Mouse (Mus musculus) intestine, postnatal 0 days (tissue): Measurements from ENCODE around the gene Chrng. TPM values are rescaled to one million over a fixed set of nuclear protein-coding genes. Genes with fewer than 3 reads are reported as not detected.

Source experiments
- ATAC-seq: fragments of 200-750 bp; cut with Nextera tagmentation; 2 replicates; pipeline ENCODE4 v1.8.0; 2017; ENCODE audit warnings: mild to moderate bottlenecking, moderate TSS enrichment, moderate library complexity
- H3K27ac ChIP-seq: fragments of 300-500 bp; sonication (generic); 2 replicates; pipeline ENCODE4 v1.5.1; 2014; ENCODE audit warnings: mild to moderate bottlenecking, low read depth, low read length, moderate library complexity
- H3K27me3 ChIP-seq: fragments of 300-500 bp; sonication (generic); replicated peaks from 2 replicates; pipeline ENCODE4 v1.6.1; 2014; ENCODE audit warnings: low read length, mixed read lengths; ENCODE audit not compliant: control insufficient read depth, insufficient read depth
- H3K36me3 ChIP-seq: fragments of 300-500 bp; sonication (generic); 2 replicates; pipeline ENCODE4 v1.6.1; 2014; ENCODE audit warnings: mild to moderate bottlenecking, moderate library complexity; ENCODE audit not compliant: control insufficient read depth, insufficient read depth
- H3K4me1 ChIP-seq: fragments of 300-500 bp; sonication (generic); replicated peaks from 2 replicates; pipeline ENCODE4 v1.6.1; 2014; ENCODE audit warnings: antibody characterized with exemption, low read length, mixed read lengths; ENCODE audit not compliant: control insufficient read depth, insufficient read depth
- H3K4me2 ChIP-seq: fragments of 300-500 bp; sonication (generic); replicated peaks from 2 replicates; pipeline ENCODE4 v1.6.1; 2014; ENCODE audit warnings: low read depth, mild to moderate bottlenecking, moderate library complexity
- H3K4me3 ChIP-seq: fragments of 300-500 bp; sonication (generic); 2 replicates; pipeline ENCODE4 v1.5.1; 2014; ENCODE audit warnings: low read depth, low read length
- H3K9ac ChIP-seq: fragments of 300-500 bp; sonication (generic); 2 replicates; pipeline ENCODE4 v1.6.1; 2014; ENCODE audit warnings: mild to moderate bottlenecking, low read depth, low read length
- H3K9me3 ChIP-seq: fragments of 300-500 bp; sonication (generic); 2 replicates; pipeline ENCODE4 v1.6.1; 2016; ENCODE audit warnings: mixed run types; ENCODE audit not compliant: control insufficient read depth
- CTCF ChIP-seq: sonication (generic); IDR thresholded peaks from 2 replicates; pipeline ENCODE4 v1.5.1; 2016; ENCODE audit warnings: low read depth, mild to moderate bottlenecking, control low read depth, antibody characterized with exemption, moderate library complexity
- WGBS: fragments of 180-500 bp; shearing (Covaris S2); extraction: QIAGEN DNeasy Blood & Tissue Kit; methylation state at CpG from one replicate; pipeline ENCODE4 v1.1.7; 2014; 5-methylcytosine and 5-hydroxymethylcytosine counted together
- polyA plus RNA-seq: library from polyadenylated mRNA; unstranded; fragments of >200 nt; fragmentation: Nextera tagmentation; extraction: Ambion mirVana; gene quantifications from 2 replicates; pipeline ENCODE4 v1.2.1, GENCODE M21; 2015

Chrng gene
- polyA plus RNA-seq, 1 experiment from 2014 or later, result not detected

DNA sequence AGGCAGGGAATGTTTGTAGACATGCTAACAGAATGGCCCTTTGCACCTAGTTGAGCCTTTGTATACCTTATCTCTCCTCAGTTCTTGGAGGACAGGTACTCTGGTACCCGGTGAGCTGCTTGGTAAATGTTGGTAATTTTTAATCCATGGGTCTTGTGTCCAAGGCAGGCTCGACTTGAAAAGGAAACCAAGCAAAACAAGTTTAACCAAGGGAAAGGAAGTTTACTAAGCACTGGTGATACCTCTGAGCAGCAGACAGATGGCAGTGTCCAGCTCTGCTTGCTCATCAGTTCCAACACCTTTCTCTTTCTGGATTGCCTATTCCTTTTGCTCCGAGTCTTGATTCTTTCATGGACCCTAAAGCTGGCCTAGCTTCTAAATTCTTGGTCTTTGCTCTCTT is 13.5 kb downstream of the Chrng start:
- no peak for ATAC-seq
- Histone ChIP-seq H3K27ac (no peak overlapping the region), H3K9ac (no peak overlapping the region), H3K4me3 (no peak overlapping the region), H3K4me2 (no peak overlapping the region), H3K36me3 (peaks cover 35% of the 10 kb centered on the region), H3K4me1 (peaks cover 13% of the 10 kb centered on the region; the same call in 1 of the 2 replicates), H3K9me3 (no peaks in the 10 kb centered on the region), H3K27me3 (no peaks in the 10 kb centered on the region)
- TF ChIP-seq CTCF, result peak; percentile 78
- WGBS, result 34% methylated on average over 3 of the region's 3 CpGs

DNA sequence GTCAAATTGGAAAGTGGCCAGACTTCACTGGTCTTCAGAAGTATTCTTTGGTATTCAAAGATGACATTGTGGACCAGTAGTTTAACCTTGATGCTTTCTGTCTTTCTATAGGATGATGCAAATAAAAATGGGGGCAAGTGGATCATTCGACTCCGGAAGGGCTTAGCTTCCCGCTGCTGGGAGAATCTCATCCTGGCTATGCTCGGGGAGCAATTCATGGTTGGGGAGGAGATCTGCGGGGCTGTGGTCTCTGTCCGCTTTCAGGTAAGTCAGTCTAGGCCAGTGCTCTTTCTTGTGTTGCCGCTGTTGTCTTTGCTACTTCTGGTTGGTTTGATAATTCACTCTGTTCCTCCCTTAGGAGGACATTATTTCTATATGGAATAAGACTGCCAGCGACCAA is 21.3 kb downstream of the Chrng start:
- H3K4me1 ChIP-seq, result no peaks in the 10 kb centered on the region
- no peak overlapping the region for H3K27ac ChIP-seq
- no peak for TF ChIP-seq CTCF
- H3K4me3 ChIP-seq, result no peak overlapping the region
- H3K9ac ChIP-seq, result no peak overlapping the region
- H3K27me3 ChIP-seq, result no peaks in the 10 kb centered on the region
- ATAC-seq, result no peak
- H3K9me3 ChIP-seq, result no peaks in the 10 kb centered on the region
- H3K4me2 ChIP-seq, result no peak overlapping the region
- peaks cover 98% of the 10 kb centered on the region for H3K36me3 ChIP-seq
- WGBS, result 94% methylated on average over 8 of the region's 8 CpGs

DNA sequence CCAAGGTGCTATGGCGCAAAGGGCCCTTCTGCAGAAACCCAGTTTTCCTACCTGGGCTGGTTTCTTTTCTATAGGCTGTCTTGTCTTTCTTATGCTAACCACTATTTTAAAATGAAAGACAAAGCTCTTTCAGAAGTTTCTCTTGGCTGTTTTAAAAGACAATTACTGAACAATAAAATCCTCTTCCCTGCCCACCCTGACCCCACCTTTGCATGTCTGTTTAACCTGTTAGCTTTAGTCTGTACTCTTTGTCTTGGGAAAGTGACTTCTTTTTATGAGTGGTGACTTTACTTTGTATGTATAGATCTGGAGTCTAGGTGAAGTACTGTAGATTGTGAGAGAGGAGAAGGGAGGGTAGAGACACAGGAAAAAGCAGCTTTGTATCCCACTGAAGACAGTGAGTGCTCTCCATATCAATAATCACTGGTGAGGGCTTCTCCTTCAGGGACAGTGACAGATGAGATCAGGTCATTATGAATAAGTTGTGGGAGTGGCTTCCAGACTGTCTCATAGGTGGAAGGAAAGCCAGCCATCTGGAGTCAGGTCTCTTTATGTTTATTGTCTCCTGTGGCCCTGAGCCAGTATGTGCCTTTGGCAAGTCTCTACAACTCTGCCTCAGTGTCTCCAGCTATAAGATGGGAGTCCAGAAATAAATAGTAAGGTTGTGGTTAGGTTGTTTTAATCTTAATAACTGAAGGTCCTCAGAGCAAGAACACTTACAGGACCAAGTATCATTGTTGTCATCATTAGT is 22.1 kb downstream of the Chrng start:
- no peak overlapping the region for H3K4me3 ChIP-seq
- H3K4me1 ChIP-seq, result no peaks in the 10 kb centered on the region
- no peaks in the 10 kb centered on the region for H3K27me3 ChIP-seq
- no peak for TF ChIP-seq CTCF
- 100% methylated on average over 1 of the region's 1 CpGs for WGBS
- H3K4me2 ChIP-seq, result no peak overlapping the region
- H3K9me3 ChIP-seq, result no peaks in the 10 kb centered on the region
- no peak for ATAC-seq
- peaks cover 96% of the 10 kb centered on the region for H3K36me3 ChIP-seq
- H3K9ac ChIP-seq, result no peak overlapping the region
- H3K27ac ChIP-seq, result no peak overlapping the region

DNA sequence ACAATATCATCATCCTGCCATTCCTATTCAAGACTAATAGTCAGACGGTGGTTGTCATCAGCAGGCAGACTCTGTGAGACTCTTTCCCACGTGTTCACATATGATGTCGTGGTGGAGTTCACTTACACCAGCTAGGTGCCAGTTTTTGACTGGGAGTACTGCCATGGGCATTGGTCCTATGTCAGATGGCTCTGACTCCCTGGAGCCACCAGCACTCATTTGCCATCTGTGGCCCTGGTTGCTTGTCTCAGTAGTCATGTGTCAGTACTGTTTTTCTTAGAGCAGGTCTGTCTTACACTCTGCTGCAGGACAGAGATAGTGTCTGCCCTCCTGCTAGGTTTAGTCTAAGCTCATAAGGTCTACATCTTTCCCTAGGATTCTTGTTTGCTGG is 22.7 kb downstream of the Chrng start:
- no peaks in the 10 kb centered on the region for H3K9me3 ChIP-seq
- no peak overlapping the region for H3K4me2 ChIP-seq
- no peak overlapping the region for H3K9ac ChIP-seq
- 95% methylated on average over 3 of the region's 3 CpGs for WGBS
- ATAC-seq, result no peak
- no peak for TF ChIP-seq CTCF
- H3K4me3 ChIP-seq, result no peak overlapping the region
- H3K36me3 ChIP-seq, result peaks cover 91% of the 10 kb centered on the region
- H3K27me3 ChIP-seq, result no peaks in the 10 kb centered on the region
- H3K27ac ChIP-seq, result no peak overlapping the region
- no peaks in the 10 kb centered on the region for H3K4me1 ChIP-seq

DNA sequence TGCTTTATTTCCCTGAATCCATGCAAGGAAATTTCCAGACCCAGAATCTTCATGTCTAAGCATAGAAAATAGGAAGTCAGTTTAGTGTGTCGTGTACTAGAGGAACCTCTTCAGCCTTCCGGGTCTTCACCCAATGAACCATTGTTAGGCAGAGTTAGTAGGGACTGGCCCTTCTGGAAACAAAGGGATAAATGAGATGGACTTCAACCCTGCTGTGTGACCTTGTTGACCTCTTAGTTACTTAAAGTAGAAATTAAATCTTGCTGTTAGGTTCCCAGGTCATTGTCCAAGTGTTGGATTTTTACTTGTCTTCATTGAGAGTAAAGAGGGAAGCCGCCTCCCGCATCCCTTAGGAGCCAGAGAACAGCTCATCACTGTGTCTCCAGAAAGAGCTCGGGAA is 26.1 kb downstream of the Chrng start:
- no peaks in the 10 kb centered on the region for H3K27me3 ChIP-seq
- 87% methylated on average over 5 of the region's 5 CpGs for WGBS
- TF ChIP-seq CTCF, result no peak
- no peak overlapping the region for H3K4me2 ChIP-seq
- no peaks in the 10 kb centered on the region for H3K9me3 ChIP-seq
- H3K27ac ChIP-seq, result no peak overlapping the region
- no peak overlapping the region for H3K9ac ChIP-seq
- ATAC-seq, result no peak
- no peak overlapping the region for H3K4me3 ChIP-seq
- H3K4me1 ChIP-seq, result no peaks in the 10 kb centered on the region
- H3K36me3 ChIP-seq, result peaks cover 83% of the 10 kb centered on the region

DNA sequence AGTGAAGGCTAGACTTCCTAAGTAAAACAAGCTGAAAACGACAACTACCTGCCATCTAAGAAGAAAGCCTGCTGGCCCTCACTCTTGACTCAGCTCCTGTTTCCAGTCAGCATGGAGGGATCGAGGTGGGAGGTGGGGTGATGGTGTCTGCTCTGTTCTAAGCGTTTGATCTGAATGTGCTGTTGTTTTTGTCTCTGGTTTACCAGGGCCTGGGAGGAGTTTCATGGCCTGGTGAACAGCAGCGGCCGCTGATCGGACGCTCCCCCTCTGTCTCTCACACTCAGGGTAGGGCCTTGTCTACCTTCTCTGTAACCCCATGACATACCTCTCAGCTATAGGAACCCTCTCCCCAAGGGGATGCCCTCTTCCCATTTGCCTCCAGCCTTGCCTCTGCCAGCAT is 27.7 kb downstream of the Chrng start:
- no peak for ATAC-seq
- no peak for TF ChIP-seq CTCF
- 81% methylated on average over 7 of the region's 7 CpGs for WGBS

More for the DNA sequence above, 27.7 kb downstream of the Chrng start:
- H3K9ac ChIP-seq, result no peak overlapping the region
- H3K4me3 ChIP-seq, result no peak overlapping the region
- H3K4me1 ChIP-seq, result no peaks in the 10 kb centered on the region
- peaks cover 76% of the 10 kb centered on the region for H3K36me3 ChIP-seq
- no peaks in the 10 kb centered on the region for H3K9me3 ChIP-seq
- no peaks in the 10 kb centered on the region for H3K27me3 ChIP-seq
- no peak overlapping the region for H3K27ac ChIP-seq
- H3K4me2 ChIP-seq, result no peak overlapping the region
